11 mouse cellular contexts compared by ENCODE assay signal in genomic region chr11:117285606-117285931, GRCm38 (mm10).
DNase-seq lines count a peak whose midpoint lies in the region; ATAC-seq and TF ChIP-seq lines count a peak whose summit lies in the region.
"Had no signal": no experiment of that assay in that cellular context is flagged by ENCODE, and none has a peak within 500 bp of the region (broad histone marks: within the 10 kb centered on the region; RNA-seq: fewer than 3 reads in every experiment).

No protein-coding gene starts in this region.

- H3K4me3 ChIP-seq in heart, embryonic 12.5 days = no peak overlapping the region
- no peak overlapping the region for H3K4me3 ChIP-seq in midbrain, embryonic 13.5 days (replicated peaks)
- H3K4me3 ChIP-seq in midbrain, embryonic 15.5 days = no peak overlapping the region
- no peak overlapping the region for H3K4me3 ChIP-seq in hindbrain, embryonic 11.5 days (ENCODE audit: low read depth, low read length)
- no peak overlapping the region for H3K4me3 ChIP-seq in small intestine, adult 2 months (ENCODE audit: low read depth, low read length)

- peaks cover 11% of the 10 kb centered on the region for H3K36me3 ChIP-seq in heart, embryonic 12.5 days
- peaks cover 6% of the 10 kb centered on the region; the same call in 1 of the 2 replicates for H3K36me3 ChIP-seq in midbrain, embryonic 13.5 days
- H3K36me3 ChIP-seq in midbrain, embryonic 15.5 days (replicated peaks) = no peaks in the 10 kb centered on the region
- no peaks in the 10 kb centered on the region for H3K36me3 ChIP-seq in hindbrain, embryonic 11.5 days (ENCODE audit: control insufficient read depth, insufficient read depth, low read length)
- H3K36me3 ChIP-seq in small intestine, adult 2 months (ENCODE audit: control insufficient read depth, insufficient read depth, low read length) = peaks cover 4% of the 10 kb centered on the region

- ATAC-seq in heart, embryonic 12.5 days (ENCODE audit: insufficient number of reproducible peaks, low FRiP score) = no peak
- ATAC-seq in midbrain, embryonic 13.5 days = no peak
- ATAC-seq in midbrain, embryonic 15.5 days (replicated peaks) = no peak
- ATAC-seq in hindbrain, embryonic 11.5 days (ENCODE audit: low FRiP score) = no peak
- no peak for ATAC-seq in frontal cortex, adult (ENCODE audit: low TSS enrichment)
- ATAC-seq: activated CD4-positive, CD25-positive, alpha-beta regulatory T cell, adult 4 months; CD4-positive, CD25-positive, alpha-beta regulatory T cell, adult 4 months had no signal

- no peak for DNase-seq in heart, postnatal 10 days
- DNase-seq in hindbrain, embryonic 11.5 days (ENCODE audit: low spot score) = no peak
- no peak for DNase-seq in thymus, postnatal 14 days

- no peak for TF ChIP-seq POLR2A in small intestine, adult 2 months (IDR thresholded peaks at IDR 0.05; ENCODE audit: low read depth, low read length)

- intact Hi-C loops in heart, postnatal 10 days (cut with DNase I) = no loop called here

- WGBS in heart, embryonic 12.5 days = 58% methylated on average over 10 of the region's 10 CpGs
- 61% methylated on average over 10 of the region's 10 CpGs for WGBS in midbrain, embryonic 13.5 days
- 59% methylated on average over 10 of the region's 10 CpGs for WGBS in midbrain, embryonic 15.5 days
- WGBS in hindbrain, embryonic 11.5 days = 66% methylated on average over 10 of the region's 10 CpGs
- WGBS in small intestine, adult 2 months = 51% methylated on average over 10 of the region's 10 CpGs

- H3K27ac ChIP-seq in heart, embryonic 12.5 days (ENCODE audit: poor library complexity, severe bottlenecking) = no peak overlapping the region
- 0 out of 2 replicates have a peak overlapping the region, but pooled peaks have one; percentile 28 for H3K27ac ChIP-seq in midbrain, embryonic 13.5 days
- H3K27ac ChIP-seq in midbrain, embryonic 15.5 days = no peak overlapping the region
- peak overlapping the region; percentile 63 for H3K27ac ChIP-seq in hindbrain, embryonic 11.5 days (ENCODE audit: low read depth, low read length)
- peak overlapping the region; percentile 41 for H3K27ac ChIP-seq in small intestine, adult 2 months (ENCODE audit: insufficient read depth, low read depth, low read length)
- H3K27ac ChIP-seq: liver, embryonic 14.5 days had no signal

- no peaks in the 10 kb centered on the region for H3K27me3 ChIP-seq in heart, embryonic 12.5 days (replicated peaks)
- H3K27me3 ChIP-seq in midbrain, embryonic 13.5 days = no peaks in the 10 kb centered on the region
- no peaks in the 10 kb centered on the region for H3K27me3 ChIP-seq in midbrain, embryonic 15.5 days (replicated peaks)
- H3K27me3 ChIP-seq in hindbrain, embryonic 11.5 days (ENCODE audit: control insufficient read depth, insufficient read depth, low read length) = no peaks in the 10 kb centered on the region
- H3K27me3 ChIP-seq in small intestine, adult 2 months (ENCODE audit: control insufficient read depth, insufficient read depth, low read length) = no peaks in the 10 kb centered on the region

- H3K4me1 ChIP-seq in heart, embryonic 12.5 days (replicated peaks) = peaks cover 53% of the 10 kb centered on the region
- H3K4me1 ChIP-seq in midbrain, embryonic 13.5 days (replicated peaks) = peaks cover 34% of the 10 kb centered on the region
- peaks cover 13% of the 10 kb centered on the region for H3K4me1 ChIP-seq in midbrain, embryonic 15.5 days
- H3K4me1 ChIP-seq in hindbrain, embryonic 11.5 days (replicated peaks; ENCODE audit: control insufficient read depth, insufficient read depth, low read length) = peaks cover 19% of the 10 kb centered on the region
- H3K4me1 ChIP-seq in small intestine, adult 2 months (ENCODE audit: control insufficient read depth, insufficient read depth, insufficient read length, low read length) = peaks cover 22% of the 10 kb centered on the region

- 0 out of 2 replicates have a peak overlapping the region, but pooled peaks have one; percentile 30 for H3K9ac ChIP-seq in heart, embryonic 12.5 days
- no peak overlapping the region for H3K9ac ChIP-seq in midbrain, embryonic 13.5 days (replicated peaks)
- no peak overlapping the region for H3K9ac ChIP-seq in midbrain, embryonic 15.5 days
- H3K9ac ChIP-seq in hindbrain, embryonic 11.5 days (ENCODE audit: low read depth, low read length) = no peak overlapping the region; the same call in 1 of the 2 replicates
- H3K9ac ChIP-seq: liver, embryonic 14.5 days had no signal

- no peaks in the 10 kb centered on the region for H3K9me3 ChIP-seq in heart, embryonic 12.5 days (replicated peaks)
- no peaks in the 10 kb centered on the region for H3K9me3 ChIP-seq in midbrain, embryonic 13.5 days
- H3K9me3 ChIP-seq in midbrain, embryonic 15.5 days = no peaks in the 10 kb centered on the region
- H3K9me3 ChIP-seq in hindbrain, embryonic 11.5 days (ENCODE audit: control insufficient read depth, low read length) = no peaks in the 10 kb centered on the region

- H3K4me2 ChIP-seq in heart, embryonic 12.5 days = no peak overlapping the region
- H3K4me2 ChIP-seq in midbrain, embryonic 13.5 days (replicated peaks) = no peak overlapping the region
- no peak overlapping the region for H3K4me2 ChIP-seq in midbrain, embryonic 15.5 days
- H3K4me2 ChIP-seq in hindbrain, embryonic 11.5 days (replicated peaks; ENCODE audit: low read depth, low read length) = no peak overlapping the region

- no peak for TF ChIP-seq CTCF in small intestine, adult 2 months (IDR thresholded peaks at IDR 0.05; ENCODE audit: extremely low read depth, insufficient read length, insufficient replicate concordance, low read depth, low read length)

Comparison
In these comparisons a context has a peak if more than half of its experiments do, and no peak if none do; other contexts are left out.
1. H3K27ac ChIP-seq: peak in midbrain, embryonic 13.5 days (single experiment), hindbrain, embryonic 11.5 days (single experiment) and small intestine, adult 2 months (single experiment); none in heart, embryonic 12.5 days (single experiment) and midbrain, embryonic 15.5 days (single experiment).